Mouse (Mus musculus) left cerebral cortex, adult 2 months (tissue): ENCODE data around the gene Gm36864. TPM values are rescaled to one million over a fixed set of nuclear protein-coding genes. Genes with fewer than 3 reads are reported as not detected.
"Not testable (repeated sequence)": the region's sequence is repeated elsewhere in the genome, so short reads cannot be mapped to it uniquely, and the experiment has no call there.

Source experiments
- DNase-seq, 2 experiments: peaks; one replicate each; pipeline ENCODE4 v3.0.0; 2021 to 2022; ENCODE audit warnings: low spot score in 2 of 2, mixed read lengths in 1 of 2; ENCODE audit errors: extremely low spot score in 1 of 2
- H3K27ac ChIP-seq: fragments of 200-600 bp; 2 replicates; pipeline ENCODE4 v1.8.1; 2022
- H3K4me3 ChIP-seq: fragments of 200-600 bp; 2 replicates; pipeline ENCODE4 v1.8.1; 2022
- CTCF ChIP-seq: fragments of 200-600 bp; IDR thresholded peaks from 2 replicates; pipeline ENCODE4 v1.8.1; 2022; ENCODE audit warnings: antibody characterized with exemption, mild to moderate bottlenecking, moderate library complexity
- intact Hi-C: fragments of 180-260 bp; cut with DNase I; formaldehyde crosslinking; loops from one replicate; pipeline ENCODE4 v1.15.1; 2025
- total RNA-seq, 2 experiments: library from RNA; stranded (reverse); gene quantifications; 2 replicates each; pipeline ENCODE4 v1.2.3; 2021

Gene Gm36864
- total RNA-seq, 2 experiments from 2014 or later = not detected

- Histone ChIP-seq H3K4me3 (no peak overlapping the region), H3K27ac (no peak overlapping the region)
- no peak for DNase-seq
- intact Hi-C loops = no loop called here
- TF ChIP-seq CTCF = peak; percentile 31
These were observed 5.2 kb downstream of the Gm36864 start for GRCm38 (mm10) chr7:44241163-44241562.

- H3K4me3 ChIP-seq = no peak overlapping the region
- TF ChIP-seq CTCF = no peak
- DNase-seq = no peak
- intact Hi-C loops = no loop called here
- H3K27ac ChIP-seq = no peak overlapping the region
These were observed 8.1 kb downstream of the Gm36864 start for GRCm38 (mm10) chr7:44244080-44244479.

DNA sequence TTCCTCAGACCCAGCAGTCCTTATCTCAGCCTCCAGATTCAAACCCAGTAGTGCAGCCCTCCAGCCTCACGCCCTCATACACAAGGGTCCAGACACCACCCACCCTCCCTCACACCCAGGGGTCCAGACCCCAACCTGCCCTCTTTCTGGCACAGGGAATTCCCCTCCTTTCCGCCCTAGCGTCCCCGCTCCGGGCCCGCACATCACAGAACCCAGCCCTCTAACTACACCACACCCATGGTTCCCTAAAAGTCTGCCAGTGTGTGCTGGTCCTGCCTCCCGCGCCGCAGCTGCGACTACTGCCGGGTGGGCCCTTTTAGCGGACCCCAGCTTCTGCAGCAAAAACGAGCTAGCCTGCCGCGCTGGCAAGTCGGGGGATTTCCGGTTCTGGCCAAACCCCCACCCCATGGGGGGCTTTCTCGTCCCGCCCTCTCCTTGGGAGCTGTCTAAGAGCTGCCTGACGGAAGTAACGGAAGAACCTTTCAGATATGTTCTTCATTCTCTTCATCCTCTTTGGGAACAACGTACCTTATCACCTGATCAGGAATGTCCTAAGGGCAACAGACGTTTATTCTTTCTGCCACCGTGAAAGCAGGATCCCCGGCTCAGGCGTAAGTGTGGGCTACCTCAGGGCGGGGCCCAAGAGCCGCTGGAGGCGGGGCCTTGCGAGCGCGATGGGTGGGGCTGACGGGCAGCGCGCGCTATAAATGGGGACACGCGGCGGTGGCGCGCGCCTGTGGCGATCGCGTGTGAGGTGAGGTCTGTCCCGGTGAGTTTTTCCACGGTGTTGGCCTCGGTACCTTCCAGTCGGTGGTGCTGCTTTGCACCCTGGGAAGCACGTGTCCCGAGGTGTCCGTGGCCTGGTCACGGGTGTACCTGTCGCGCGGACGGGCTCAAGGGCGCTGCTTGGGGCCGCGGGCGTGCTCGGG, 10.3 kb downstream of the Gm36864 start, which contains the start of the genes 1700028J19Rik and 2410002F23Rik:
TSS of gene 1700028J19Rik (minus strand) at position 641 of the 929 bp plus-strand sequence.
TSS of gene 2410002F23Rik (plus strand) at position 668 of the 929 bp plus-strand sequence.
- peak within 1 kb of the TSS; percentile 96 for H3K27ac ChIP-seq
- no peak; the same call in 1 of the 2 replicates for TF ChIP-seq CTCF
- peak within 1 kb of the TSS; percentile 71 for H3K4me3 ChIP-seq
- intact Hi-C loops = no loop called here
- DNase-seq = peak; percentile 90

GRCm38 (mm10) chr7:44246984-44247470, 11.1 kb downstream of the Gm36864 start:
- TF ChIP-seq CTCF = no peak
- intact Hi-C loops = no loop called here
- Histone ChIP-seq H3K27ac (peak overlapping the region; percentile 96), H3K4me3 (peak overlapping the region; percentile 71)
- peak in 1 of 2 experiments; percentile 52 for DNase-seq

DNA sequence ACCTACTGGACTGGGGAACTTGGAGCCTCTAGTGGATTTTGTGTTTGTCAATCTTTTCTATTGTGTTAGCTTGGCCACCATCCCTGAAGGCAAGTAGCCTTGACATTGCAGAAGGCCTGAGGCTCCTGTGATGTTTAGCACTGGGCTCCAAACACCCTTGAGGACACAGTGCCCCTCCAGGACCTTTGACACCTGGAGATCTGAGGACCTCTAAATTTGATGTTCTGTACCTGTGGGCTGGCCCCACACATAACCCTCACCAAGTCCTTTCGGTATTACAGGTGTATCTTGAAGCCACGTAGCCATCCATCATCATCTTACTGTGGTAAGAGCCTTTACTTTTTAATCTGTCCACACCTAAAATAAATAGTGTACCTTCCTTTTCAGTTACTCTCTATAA, 12.0 kb downstream of the Gm36864 start:
- H3K4me3 ChIP-seq = no peak overlapping the region
- H3K27ac ChIP-seq = no peak overlapping the region
- TF ChIP-seq CTCF = no peak
- no peak for DNase-seq
- intact Hi-C loops = no loop called here

- Histone ChIP-seq H3K4me3 (no peak overlapping the region), H3K27ac (no peak overlapping the region)
- intact Hi-C loops = no loop called here
- no peak for TF ChIP-seq CTCF
- DNase-seq = no peak
These were observed 13.3 kb downstream of the Gm36864 start for GRCm38 (mm10) chr7:44249248-44249647.

DNA sequence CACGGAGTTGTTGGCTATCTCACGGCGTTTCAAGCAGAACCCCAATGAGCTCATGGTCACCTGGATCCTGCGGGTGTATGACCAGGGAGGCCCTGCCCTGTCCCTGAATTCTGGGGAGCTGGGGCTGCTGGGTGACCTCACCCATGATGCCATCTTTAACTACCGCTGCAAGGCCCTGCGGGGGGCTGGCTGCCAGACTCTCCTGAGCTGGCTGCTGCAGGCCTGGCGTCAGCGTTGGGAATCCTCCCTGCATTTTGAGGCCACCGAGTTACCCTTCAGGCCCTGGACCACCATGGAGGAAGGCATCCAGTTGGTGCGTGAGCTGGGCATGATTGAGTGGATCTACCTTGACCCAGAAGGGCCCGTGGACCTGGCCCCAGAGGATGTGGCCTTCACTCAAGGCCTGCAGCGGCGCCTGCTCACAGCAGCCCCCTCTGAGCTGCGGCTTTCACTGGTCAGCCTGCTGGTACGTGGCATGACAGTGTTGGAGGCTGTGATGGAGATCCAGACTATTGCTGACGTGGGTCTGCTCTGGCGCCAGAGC, 14.8 kb downstream of the Gm36864 start:
- DNase-seq, H3K27ac ChIP-seq, intact Hi-C loops, H3K4me3 ChIP-seq: not testable (repeated sequence)

DNA sequence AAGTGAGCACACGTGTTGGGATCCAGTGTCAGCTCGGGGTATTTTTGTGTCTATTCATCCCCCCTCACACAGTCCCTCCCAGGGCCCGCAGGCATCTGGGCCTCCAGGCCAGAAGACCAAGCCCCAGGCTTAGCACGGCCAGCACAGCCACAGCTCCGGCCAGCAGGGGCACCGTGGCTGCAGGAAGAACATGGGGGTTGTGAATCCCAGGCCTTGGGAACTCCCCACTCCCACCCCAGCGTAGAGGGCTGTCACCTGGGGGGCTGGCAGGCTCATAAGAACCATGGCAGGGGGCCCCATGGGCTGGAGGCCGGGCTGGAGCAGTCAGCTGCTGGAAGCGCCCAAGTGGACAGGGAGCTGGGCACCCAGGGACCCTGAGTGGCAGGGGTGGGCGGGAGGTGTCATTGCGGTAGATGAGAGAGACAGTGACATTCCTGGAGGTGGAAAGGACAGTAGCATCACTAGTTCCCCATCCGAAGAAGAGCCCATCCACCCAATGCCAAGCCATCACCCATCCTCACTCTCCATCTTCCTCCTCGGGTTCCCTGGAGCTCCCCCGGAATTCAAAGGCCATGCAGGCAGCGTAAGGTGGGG, 17.1 kb downstream of the Gm36864 start:
- H3K27ac ChIP-seq = no peak overlapping the region
- intact Hi-C loops = no loop called here
- no peak overlapping the region for H3K4me3 ChIP-seq
- no peak for TF ChIP-seq CTCF
- DNase-seq = no peak

GRCm38 (mm10) chr7:44254930-44255329, 19.0 kb downstream of the Gm36864 start:
- no peak overlapping the region for H3K27ac ChIP-seq
- no peak for TF ChIP-seq CTCF
- DNase-seq = no peak
- intact Hi-C loops = no loop called here
- no peak overlapping the region for H3K4me3 ChIP-seq

GRCm38 (mm10) chr7:44257278-44257677, 21.3 kb downstream of the Gm36864 start, which contains the start of gene Acp4:
Acp4 (minus strand) TSS chr7:44257378.
- DNase-seq = no peak
- TF ChIP-seq CTCF = no peak
- no peak within 1 kb of the TSS for H3K4me3 ChIP-seq
- H3K27ac ChIP-seq = no peak within 1 kb of the TSS
- intact Hi-C loops = no loop called here

GRCm38 (mm10) chr7:44260410-44260809, 24.4 kb downstream of the Gm36864 start:
- H3K27ac ChIP-seq = no peak overlapping the region
- TF ChIP-seq CTCF = no peak
- H3K4me3 ChIP-seq = no peak overlapping the region
- intact Hi-C loops = no loop called here
- DNase-seq = no peak

- DNase-seq = no peak
- Histone ChIP-seq H3K4me3 (no peak within 1 kb of the TSS), H3K27ac (no peak within 1 kb of the TSS)
- no peak for TF ChIP-seq CTCF
- intact Hi-C loops = no loop called here
These were observed 25.2 kb downstream of the Gm36864 start, which contains the start of gene Gm15517 for GRCm38 (mm10) chr7:44261147-44261546. Gm15517 (plus strand) TSS chr7:44261447.
